Mouse (Mus musculus): ENCODE measurements at regions not wholly inside any gene's neighbourhood (a gene's known extent, or its start where the extent isn't known, plus 50 kb on each side); places are given as distances from the start of the nearest gene placed in this dataset.
A peak's percentile ranks its signal among the peaks of the same experiment; 100 is the strongest.

DNA sequence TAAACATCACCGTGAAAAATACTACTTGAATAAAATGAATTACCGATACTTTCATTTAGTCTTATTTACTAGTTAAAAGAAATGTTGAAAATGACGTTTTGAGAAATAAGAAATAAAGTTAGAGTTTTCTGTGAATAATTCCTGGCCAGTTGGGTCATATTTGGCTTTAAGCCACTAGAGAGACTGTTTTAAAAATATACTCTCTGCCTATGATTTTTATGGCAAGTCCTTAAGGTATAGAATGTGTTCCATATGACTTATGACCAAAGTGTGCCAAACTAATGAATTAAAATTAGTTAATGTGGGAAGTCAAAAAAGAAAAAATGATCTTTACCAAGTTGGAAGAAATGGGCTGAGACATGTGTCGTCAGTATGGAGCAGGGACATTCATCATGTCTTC is 354.2 kb upstream of the Col3a1 start:
- DNase-seq (ENCODE audit: low spot score) = no peak

DNA sequence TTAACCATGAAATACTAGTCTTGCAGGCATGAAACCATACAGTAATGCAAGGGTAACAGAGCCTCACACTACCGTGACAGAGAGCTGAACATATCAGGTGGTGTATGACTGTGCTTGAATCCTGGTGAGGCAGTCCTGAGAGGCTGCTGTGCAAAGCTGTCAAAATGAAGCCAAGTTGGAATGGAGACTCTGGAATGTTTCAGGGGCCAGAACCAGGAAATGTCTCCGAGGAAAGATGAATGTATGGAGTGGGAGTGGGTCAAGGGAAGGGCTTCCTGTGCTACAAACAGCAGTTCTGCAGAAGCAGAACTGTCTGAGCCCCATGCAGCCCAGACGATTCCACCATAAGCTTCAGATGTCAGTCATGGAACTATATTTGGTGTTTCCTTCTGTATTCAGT is 324.2 kb upstream of the Col3a1 start:
- no peak for DNase-seq (ENCODE audit: low spot score)

DNA sequence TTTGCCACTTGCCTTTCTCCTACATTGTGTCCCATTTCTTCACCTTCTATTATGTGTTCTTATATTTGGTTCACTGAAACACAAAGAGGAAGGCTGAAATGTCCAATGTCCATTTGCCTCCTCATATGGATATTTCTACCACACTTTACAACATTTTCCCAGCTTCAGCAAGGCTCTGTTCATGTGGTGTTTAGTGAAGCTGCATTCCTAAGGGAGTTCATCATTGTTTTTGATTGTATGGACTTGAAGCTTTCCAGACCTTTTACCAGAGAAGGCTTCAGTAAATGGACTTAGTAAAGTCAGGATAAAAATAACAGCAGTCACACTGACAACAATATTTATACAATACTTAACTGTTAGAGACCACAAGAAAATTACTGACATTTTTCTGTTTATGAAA is 290.8 kb upstream of the Col3a1 start:
- DNase-seq (ENCODE audit: low spot score) = no peak

DNA sequence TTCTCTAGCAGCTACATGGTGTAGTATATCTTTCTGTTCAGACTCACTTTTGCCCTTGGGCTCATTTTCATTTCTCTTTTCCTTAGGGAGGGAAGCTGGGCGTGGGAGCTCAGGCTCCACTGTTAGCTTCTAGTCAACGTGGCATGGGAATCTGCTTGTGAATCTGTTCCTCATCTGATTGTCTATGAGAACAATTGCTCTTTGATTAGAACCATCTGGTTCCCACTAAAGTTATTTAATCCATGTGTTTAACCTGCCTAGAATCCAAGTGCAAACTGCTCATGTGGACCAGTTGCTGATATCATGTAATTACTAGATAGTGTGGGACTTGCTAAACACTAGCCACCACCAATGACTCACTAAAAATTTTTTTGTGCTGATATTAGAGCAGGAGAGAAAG is 290.1 kb upstream of the Col3a1 start:
- DNase-seq (ENCODE audit: low spot score) = no peak

DNA sequence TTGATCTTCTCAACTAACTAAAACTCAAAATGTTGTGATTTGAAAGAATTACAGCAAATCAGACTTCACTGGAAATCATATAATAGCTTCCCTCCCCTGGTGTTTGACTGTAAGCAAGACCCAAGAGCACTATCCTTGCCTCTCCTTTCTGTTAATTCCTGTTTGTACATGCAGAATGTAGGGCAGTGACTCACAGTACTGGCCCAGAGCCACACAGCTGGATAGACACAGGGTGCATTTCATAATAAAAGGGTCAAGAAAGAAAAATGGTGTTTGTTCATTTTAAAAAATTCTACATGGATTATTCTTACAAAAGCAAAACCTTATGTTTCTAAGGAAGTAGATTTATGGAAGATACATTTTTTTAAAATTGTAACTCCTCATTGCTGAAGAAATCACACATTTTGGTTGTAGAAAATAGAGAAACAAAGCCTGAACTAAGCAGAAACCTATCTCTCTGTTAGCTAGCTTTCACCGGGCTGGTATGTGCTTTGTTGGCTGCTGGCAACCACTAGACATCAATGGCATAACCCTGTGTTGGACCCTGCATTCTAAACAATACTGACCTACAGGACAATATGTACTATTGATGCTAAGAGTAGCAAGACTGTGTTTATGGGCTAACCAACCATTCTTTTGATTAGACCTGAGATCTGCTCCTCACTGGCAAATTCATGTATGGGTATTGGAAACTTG is 289.0 kb upstream of the Col3a1 start:
- DNase-seq (ENCODE audit: low spot score) = peak; percentile 52

DNA sequence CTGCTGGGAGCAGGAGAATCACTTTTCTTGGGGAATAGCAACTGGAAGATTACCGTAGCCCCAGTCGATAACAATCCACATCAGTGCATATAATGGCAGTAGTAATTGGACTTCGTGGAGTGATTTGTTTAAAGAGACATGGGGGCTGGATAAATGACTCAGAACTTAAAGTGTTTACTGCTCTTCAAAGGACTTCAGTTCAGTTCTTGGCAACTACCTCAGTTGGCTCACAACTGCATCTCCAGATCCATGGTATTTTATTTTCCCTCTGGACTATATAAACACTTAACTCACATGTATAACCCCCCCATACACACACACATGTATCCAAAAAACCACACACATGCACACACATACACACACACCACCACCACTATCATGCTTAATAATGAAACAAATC is 288.0 kb upstream of the Col3a1 start:
- no peak for DNase-seq (ENCODE audit: low spot score)

DNA sequence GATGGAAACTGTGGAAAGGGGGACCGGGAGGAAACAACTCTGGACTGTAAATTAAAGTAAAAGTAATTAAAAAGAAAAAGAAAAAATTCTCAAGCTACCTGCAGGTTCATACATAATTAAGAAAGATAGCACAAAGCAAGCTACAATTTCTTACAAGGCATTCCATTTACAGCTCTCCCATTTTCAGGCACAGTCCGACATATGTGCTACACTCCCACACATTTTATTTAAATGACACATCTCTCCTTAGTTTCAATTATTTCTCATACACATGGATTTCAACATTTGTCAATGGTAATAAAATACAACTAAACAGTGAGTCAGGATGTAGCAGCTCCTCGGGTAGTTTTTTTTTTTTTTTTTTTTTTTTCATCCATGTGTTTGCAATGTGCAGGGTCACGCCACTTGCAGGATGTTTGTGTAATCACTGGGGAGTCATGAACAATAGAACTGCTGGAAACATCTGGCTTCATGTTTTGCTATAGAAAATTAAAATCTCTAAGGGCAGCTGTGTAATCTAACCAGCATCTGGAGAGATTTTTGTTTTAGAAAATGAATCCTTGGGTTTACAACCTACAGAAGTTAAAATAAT is 279.8 kb upstream of the Col3a1 start:
- no peak for DNase-seq (ENCODE audit: low spot score)

DNA sequence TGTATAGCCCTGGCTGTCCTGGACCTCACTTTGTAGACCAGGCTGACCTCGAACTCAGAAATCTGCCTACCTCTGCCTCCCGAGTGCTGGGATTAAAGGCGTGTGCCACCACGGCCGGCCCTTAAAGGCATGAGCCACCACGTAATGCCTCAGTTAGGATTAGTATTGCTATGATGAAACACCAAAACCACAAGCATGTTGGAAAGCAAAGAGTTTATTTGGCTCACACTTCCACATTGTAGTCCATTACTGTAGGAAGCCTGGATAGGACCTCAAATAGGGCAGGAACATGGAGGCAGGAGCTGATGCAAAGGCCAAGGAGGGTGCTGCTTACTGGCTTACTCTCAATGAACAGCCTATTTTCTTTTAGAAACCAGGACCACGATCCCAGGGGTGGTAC is 278.0 kb upstream of the Col3a1 start:
- no peak for DNase-seq (ENCODE audit: low spot score)

DNA sequence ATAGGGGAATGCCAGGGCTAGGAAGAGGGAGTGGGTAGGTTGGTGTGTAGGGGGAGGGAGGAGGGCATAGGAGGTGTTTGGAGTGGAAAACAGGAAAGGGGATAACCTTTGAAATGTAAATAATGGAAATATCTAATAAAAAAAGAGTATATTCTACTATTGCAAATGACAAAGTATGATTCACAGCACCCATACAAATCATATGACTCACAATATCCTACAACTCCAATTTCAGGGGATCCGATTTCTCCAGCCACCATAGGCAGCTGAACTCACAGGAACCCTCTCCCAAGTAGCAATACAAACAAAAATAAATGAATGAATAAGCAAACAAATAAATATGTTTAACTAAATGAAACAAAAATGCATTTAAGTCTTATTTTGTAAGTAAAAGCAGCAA is 270.0 kb upstream of the Col3a1 start:
- DNase-seq (ENCODE audit: low spot score) = no peak

DNA sequence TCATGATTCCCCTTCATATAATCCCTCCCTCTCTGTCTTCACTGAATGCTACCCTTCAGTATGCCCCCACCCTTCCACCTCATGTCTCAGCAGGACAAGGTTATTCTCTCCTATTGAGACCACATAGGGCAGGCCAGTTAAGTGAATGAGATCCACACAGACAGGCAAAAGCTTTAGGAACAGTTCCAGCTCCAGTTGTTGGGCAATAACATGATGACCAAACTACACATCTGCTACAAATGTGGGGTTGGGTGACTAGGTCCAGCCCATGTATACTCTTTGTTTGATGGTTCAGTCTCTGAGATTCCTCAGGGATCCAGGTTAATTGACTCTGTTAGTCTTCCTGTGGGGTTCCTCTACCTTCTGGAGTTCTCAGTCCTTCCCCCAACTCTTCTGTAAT is 269.5 kb upstream of the Col3a1 start:
- no peak for DNase-seq (ENCODE audit: low spot score)

DNA sequence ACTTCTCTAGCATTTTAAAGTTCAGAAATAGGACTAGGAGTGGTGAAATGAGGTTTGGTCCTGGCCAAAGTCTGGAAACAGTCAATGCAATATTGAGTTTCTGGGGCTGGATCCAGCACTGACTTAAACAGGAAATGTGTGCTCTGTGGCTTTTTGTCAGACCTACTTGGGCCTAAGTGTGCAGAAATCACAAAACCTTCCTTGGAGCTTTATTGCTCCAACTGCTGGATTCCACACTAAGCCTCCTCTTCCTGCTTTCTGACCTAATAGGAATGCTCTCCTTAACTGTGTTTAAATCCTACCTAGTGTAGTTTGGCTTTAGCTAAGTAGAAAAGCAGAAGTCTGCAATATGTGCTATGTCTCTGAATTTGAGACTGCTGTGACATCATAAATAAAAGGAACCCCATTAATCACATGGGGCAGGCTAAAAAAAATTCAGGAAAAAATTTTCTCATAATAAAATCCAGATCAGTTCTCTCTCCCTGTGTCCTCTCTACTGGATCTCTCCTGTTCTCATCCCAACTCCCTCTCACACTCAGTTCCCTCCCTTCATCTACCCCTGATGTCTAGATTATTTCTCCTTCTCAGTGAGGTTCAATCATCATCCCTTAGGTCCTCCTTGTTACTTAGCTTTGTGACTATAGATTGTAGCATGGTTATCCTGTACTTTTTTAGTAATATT is 268.0 kb upstream of the Col3a1 start:
- no peak for DNase-seq (ENCODE audit: low spot score)

DNA sequence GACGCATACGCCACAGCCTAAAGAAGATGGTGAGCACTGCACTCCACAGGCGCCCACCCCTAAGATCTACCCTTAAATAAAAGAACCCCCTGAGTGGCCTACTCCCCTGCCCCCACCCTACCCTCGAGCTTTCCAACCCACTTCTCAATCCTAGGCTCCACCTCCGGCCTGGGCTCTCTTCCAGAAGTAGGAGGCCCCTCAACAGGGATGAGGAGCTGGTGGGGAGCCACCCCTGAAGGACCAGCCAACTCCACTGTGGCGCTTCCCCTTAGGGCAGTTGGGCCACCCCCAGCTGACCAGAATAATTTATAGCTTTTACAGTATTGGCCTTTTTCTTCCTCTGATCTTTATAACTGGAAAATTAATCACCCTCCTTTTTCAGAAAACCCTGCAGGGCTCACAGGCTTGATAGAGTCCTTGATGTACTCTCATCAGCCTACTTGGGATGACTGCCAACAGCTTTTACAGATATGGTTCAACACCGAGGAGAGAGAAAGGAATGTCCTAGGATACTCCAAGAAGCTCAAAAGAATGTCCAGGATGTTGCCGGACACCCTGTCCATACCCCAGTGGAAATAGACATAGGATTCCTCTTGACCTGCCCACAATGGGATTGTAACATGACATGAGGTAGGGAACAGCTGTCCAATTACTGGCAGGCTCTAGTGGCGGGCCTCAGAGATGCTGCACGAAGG is 220.3 kb upstream of the Col3a1 start:
- DNase-seq (ENCODE audit: low spot score) = no peak

DNA sequence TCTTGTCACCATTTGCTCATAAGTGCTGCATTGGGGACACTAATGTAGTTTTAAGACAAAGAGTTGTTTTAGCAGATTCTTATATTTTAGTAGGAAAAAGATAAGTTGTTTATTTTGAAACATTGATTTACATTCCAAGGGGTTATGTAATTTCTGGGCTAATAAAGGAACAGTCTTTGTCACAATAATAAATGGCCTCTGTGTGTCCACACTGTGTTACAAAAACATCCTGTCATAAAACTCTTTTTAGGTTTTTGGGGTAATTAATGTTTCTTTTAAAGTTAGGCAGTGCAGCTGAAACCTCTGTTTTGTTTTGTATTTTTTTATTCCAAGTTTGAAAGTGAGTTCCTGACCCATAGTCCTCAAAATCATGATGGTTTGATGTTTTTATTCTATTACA is 210.4 kb upstream of the Col3a1 start:
- no peak for DNase-seq (ENCODE audit: low spot score)

DNA sequence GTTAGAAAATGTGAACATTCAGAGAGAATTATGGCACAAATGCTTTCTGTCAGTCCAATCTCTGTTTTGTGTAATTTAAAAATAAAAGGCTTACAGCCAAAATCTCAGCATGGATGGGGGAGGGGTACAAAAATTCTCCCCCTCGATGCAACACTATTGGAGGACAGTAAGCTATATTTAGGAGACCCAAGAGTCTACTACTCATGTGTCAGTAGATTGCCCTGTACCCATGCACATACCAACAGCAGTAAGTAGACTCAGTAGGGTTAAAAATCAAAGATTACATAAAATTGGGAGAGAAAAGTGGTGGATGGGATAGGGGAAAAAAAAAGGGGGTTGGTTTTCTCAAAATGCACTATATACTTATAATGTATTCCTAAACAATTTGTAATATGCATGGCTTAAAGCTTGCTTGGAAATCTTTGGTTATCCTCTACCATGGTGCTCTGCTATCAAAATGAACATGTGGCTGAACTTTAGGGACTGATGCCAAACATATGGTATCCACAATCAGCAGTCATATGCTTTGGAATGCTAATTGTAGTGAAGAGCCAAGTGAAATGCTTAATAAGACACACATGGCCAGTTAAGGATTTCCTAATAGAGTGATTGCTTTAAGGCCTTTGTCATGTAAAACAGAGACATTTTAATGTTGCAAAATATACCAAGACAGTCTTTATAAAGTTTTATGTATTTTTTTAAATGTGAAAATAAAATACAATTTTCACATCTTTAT is 194.8 kb upstream of the Col3a1 start:
- DNase-seq (ENCODE audit: low spot score) = no peak

DNA sequence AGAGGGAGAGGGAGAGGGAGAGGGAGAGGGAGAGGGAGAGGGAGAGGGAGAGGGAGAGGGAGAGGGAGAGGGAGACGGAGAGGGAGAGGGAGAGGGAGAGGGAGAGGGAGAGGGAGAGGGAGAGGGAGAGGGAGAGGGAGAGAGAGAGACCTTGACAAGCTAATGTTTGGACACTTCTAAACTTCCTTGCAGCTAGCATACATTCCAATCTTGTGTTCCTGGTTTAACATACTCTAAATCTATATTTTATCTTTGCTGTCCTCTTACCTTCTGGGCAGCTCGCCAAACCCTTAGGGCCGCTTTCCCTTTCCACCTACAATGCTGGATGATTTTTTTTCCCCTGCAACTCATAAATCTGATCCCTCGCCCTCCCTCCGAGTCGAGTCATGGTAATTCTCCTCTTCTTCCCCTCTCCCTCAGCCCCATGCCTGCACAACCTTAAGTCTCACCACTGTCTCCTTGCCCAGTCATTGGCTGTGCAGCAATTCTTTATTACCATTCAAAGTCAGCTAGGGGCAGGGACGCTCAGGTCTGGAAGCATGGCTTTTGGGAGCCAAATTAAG is 176.1 kb upstream of the Col3a1 start:
- DNase-seq (ENCODE audit: low spot score) = no peak

DNA sequence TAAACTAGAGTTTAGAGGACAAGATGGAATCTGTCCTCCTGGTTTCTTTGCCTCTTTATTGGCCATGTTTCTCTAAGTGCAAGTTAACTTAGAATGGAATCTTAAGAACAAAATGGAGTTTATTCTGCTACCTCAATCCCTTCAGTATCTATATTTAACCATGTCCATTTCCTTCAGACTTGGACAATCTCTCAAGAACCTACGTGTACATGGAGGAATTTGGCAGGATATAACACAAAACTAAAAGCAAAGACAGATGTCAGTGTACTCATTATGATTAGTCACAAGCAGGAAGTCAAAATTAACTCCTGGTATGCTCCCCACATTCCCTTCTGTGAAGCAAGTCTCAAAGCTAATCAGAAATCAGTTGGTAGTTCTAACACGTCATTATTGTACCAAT is 164.3 kb upstream of the Col3a1 start:
- DNase-seq (ENCODE audit: low spot score) = no peak

DNA sequence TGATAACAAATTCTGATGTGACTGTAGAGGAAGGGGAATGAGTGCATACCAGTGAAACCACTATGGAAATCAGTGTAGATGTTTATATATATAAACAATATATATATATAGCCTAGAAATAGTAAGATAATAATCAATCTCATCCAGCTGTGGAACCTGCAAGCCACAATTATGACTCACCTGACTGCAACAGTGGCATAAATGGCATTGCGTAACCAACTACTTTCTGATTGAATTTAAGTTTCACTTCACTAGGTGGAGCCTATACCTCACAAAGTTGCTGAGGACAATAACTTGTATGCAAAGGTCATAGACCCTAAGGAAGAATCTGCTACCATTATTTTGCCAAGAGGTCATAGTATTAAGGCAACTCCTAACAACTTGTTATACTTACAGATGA is 129.7 kb upstream of the Col3a1 start:
- DNase-seq (ENCODE audit: low spot score) = no peak

DNA sequence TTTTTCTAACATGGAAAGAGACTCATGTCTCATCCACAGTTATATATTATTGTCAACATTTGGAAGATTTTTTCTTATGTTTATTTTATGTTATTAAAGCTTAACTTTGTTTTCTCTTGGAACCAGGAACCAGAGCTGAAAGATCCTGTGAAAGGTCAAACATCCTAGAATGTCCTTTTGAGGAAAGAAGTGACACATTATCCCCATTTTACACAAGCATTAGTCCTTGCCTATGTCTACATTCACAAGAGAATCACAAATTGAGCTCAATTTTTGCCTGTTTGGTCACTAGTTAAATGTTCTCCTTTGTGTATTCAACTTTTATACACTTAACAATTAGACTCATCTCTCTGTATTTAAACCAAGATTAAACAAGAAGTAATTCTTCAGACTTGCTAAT is 126.0 kb upstream of the Col3a1 start:
- no peak for DNase-seq (ENCODE audit: low spot score)

DNA sequence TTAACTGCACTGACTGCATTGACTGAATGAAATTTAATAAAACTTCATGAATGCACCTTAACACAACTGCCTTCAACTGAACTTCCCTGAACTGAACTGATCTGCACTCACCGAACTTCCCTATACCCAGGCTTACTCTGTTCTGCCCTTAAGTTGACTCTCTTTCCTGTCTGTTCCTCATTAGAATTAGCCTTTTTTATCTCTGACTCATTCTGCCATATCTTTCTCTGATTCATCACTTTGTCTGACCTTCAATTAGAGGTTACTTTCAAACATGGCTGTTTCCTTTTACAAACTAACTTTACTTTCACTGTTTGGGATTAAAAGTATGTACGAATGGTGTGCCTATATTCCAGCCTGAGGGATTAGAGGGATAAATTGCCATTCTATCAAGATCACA is 103.4 kb upstream of the Col3a1 start:
- no peak for DNase-seq (ENCODE audit: low spot score)

DNA sequence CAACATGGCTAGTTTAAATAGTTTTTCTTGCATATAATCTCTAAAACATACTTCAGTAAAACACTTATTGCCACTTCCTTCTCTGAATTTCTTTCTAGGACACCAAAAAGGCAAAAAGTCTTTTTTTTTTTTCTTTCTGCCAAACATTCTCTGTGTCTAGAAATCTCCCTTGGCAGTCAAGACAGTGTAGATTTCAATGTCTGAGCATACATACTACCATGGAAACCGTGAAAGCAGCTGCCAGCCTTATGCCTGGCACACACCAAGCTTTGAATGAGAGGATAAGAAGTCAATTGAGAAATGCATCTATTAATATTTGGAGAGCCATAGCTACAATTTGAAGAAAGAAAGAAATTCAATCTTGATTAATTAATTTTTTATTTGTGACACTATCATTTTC is 95.1 kb upstream of the Col3a1 start:
- no peak for DNase-seq (ENCODE audit: low spot score)

Measured in urinary bladder, postnatal 25 days (tissue).